In the genomic region with DNA sequence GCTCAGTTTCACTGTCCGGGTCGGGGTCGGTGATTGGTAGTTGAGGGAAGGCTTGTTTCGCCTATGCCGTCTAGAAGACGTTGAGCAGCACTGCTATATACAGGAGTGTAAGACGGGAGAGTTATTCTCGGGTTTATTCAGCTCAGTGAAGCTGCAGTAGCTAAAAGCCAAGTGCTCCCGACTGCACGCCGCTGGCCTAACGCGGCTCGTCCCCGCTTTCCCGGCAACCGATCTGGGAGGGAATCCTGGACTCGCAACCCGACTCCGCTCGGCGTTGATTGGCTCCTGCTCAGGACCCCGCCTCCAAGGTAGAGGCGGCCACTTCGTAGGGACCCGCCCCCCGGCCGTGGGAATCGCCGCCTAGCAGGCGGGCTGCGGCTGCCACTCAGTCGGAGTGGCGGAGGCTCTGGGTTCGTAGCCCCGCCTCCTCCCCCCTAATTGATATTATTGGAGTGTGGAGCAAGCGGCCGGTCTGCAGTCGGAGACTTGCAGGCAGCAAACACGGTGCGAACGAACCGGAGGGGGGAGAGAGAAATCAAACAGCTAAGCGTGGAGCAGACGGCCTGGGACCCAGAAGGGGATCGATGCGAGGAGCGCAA, we compare ENCODE assay signal across 8 mouse cellular contexts. TPM values are rescaled to one million over a fixed set of nuclear protein-coding genes. Genes with fewer than 3 reads are reported as not detected.
A peak's percentile ranks its signal among the peaks of the same experiment; 100 is the strongest.
DNase-seq lines count a peak whose midpoint lies in the region; ATAC-seq lines count a peak whose summit lies in the region.

A gene (plus strand): TSS at position 441 of the 599 bp plus-strand sequence.

- peak within 1 kb of the TSS; percentile 88 for H3K9ac ChIP-seq in lung, embryonic 16.5 days (ENCODE audit: low read length)

- no peaks in the 10 kb centered on the region; the same call in 1 of the 2 replicates for H3K27me3 ChIP-seq in hindbrain, embryonic 10.5 days (ENCODE audit: insufficient read depth, poor library complexity, severe bottlenecking)
- H3K27me3 ChIP-seq in lung, embryonic 16.5 days (ENCODE audit: control insufficient read depth, insufficient read depth, low read depth, low read length) = no peaks in the 10 kb centered on the region

- peak within 1 kb of the TSS; percentile 84 for H3K4me3 ChIP-seq in hindbrain, embryonic 10.5 days
- H3K4me3 ChIP-seq in lung, embryonic 16.5 days (ENCODE audit: low read length) = peak within 1 kb of the TSS; percentile 87

- WGBS in hindbrain, embryonic 10.5 days = under 1% methylated on average over 48 of the region's 48 CpGs
- under 1% methylated on average over 48 of the region's 48 CpGs for WGBS in lung, embryonic 16.5 days

- no peaks in the 10 kb centered on the region for H3K9me3 ChIP-seq in hindbrain, embryonic 10.5 days
- H3K9me3 ChIP-seq in lung, embryonic 16.5 days (ENCODE audit: control insufficient read depth, low read length) = no peaks in the 10 kb centered on the region

- DNase-seq in NIH3T3 (ENCODE audit: low read depth) = peak; percentile 89
- DNase-seq in cerebellum, postnatal 10 days = peak; percentile 99
- peak; percentile 92 to 96 for DNase-seq in frontal cortex, adult 2 months (ENCODE audit: extremely low spot score in 1 of 2, low spot score in 1 of 2)
- peak; percentile 99 for DNase-seq in hindbrain, embryonic 10.5 days (ENCODE audit: low spot score)
- DNase-seq in layer of hippocampus, adult 9-11 months = peak; percentile 96
- peak; percentile 82 for DNase-seq in ovary, postnatal 10 days (ENCODE audit: low spot score)
- DNase-seq in thymus, postnatal 0 days (ENCODE audit: low spot score) = peak; percentile 46

- peak within 1 kb of the TSS; percentile 79 for H3K4me2 ChIP-seq in lung, embryonic 16.5 days (ENCODE audit: low read depth, low read length)

- H3K4me1 ChIP-seq in hindbrain, embryonic 10.5 days (replicated peaks) = peaks cover 10% of the 10 kb centered on the region; the same call in 1 of the 2 replicates
- no peaks in the 10 kb centered on the region for H3K4me1 ChIP-seq in lung, embryonic 16.5 days (replicated peaks; ENCODE audit: control insufficient read depth, insufficient read depth, low read length)

- H3K27ac ChIP-seq in hindbrain, embryonic 10.5 days = peak within 1 kb of the TSS; percentile 97
- H3K27ac ChIP-seq in lung, embryonic 16.5 days (ENCODE audit: low read length) = peak within 1 kb of the TSS; percentile 90

- no peaks in the 10 kb centered on the region for H3K36me3 ChIP-seq in hindbrain, embryonic 10.5 days
- no peaks in the 10 kb centered on the region for H3K36me3 ChIP-seq in lung, embryonic 16.5 days (ENCODE audit: control insufficient read depth, insufficient read depth, low read length)

- peak; percentile 98 for ATAC-seq in lung, embryonic 16.5 days (ENCODE audit: low read depth)

RNA-seq across cellular contexts. Expression of the gene that starts here (rescaled TPM):
- polyA plus RNA-seq in frontal cortex, adult 2 months (2012; rRNA removed) = 24.1 and 30.1 TPM in 2 replicates
- 49.7 and 60.1 TPM in 2 replicates for polyA plus RNA-seq in hindbrain, embryonic 10.5 days (2016; fragmentation: Nextera tagmentation; extraction: Ambion mirVana)
- polyA plus RNA-seq in lung, embryonic 16.5 days (2015; fragmentation: Nextera tagmentation; extraction: Ambion mirVana) = 45.0 and 46.9 TPM in 2 replicates
- 0.65 and 0.75 TPM in 2 replicates for polyA plus RNA-seq in thymus, postnatal 0 days (2015; fragmentation: Nextera tagmentation; extraction: Ambion mirVana)

Comparison
In these comparisons a context has a peak if more than half of its experiments do, and no peak if none do; other contexts are left out.
1. Peak in every context shown above with its lines: DNase-seq, ATAC-seq, H3K4me3 ChIP-seq and H3K27ac ChIP-seq.
2. RNA of the gene that starts here (polyA plus RNA-seq): 49.7 to 60.1 TPM in hindbrain, embryonic 10.5 days, 45.0 to 46.9 TPM in lung, embryonic 16.5 days and 24.1 to 30.1 TPM in frontal cortex, adult 2 months; 0.65 to 0.75 TPM in thymus, postnatal 0 days; every median in the first group is over 10 times any median in the second.
3. Peak in DNase-seq in thymus, postnatal 0 days; RNA of the gene not detected or under 1 TPM.
4. DNase-seq: peak in every context shown above with its lines; median percentile 99 in cerebellum, postnatal 10 days; 99 in hindbrain, embryonic 10.5 days; 96 in layer of hippocampus, adult 9-11 months; 94 in frontal cortex, adult 2 months; 89 in NIH3T3; 82 in ovary, postnatal 10 days; 46 in thymus, postnatal 0 days.